Mouse (Mus musculus): Measurements from ENCODE around the gene Ak9.

Ak9 gene

GRCm38 (mm10) chr10:41303639-41304444 lies at the start of gene Ak9:
TSS of gene Ak9 (plus strand) at chr10:41303980.
- DNase-seq, result peak; percentile 96

- no peak for DNase-seq
Measured at GRCm38 (mm10) chr10:41260243-41261006, 43.4 kb upstream of the Ak9 start.

- DNase-seq, result no peak
Measured at GRCm38 (mm10) chr10:41261218-41261617, 42.6 kb upstream of the Ak9 start.

- no peak for DNase-seq
Measured at GRCm38 (mm10) chr10:41261889-41262288, 41.9 kb upstream of the Ak9 start.

GRCm38 (mm10) chr10:41271860-41272259 lies 31.9 kb upstream of the Ak9 start:
- peak; percentile 7 for DNase-seq

DNA sequence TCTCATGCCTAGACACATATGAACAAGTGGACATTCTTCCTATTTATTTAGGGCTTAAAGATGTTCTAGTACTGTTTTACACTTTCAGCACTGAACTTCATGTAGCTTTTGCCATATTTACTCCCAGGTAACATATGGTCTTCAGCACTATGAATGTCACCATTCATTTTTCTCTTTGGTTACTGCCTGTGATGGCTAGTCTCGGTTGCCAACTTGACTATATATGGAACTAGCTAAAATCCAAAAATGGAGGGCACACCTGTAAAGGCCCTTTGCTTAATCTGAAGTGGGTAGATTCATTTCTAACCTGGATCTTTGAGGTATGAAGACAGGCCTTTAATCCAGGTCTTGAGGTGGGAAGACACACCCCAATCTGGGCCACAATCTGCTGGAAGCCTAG lies 28.9 kb upstream of the Ak9 start:
- no peak for DNase-seq

- DNase-seq, result no peak
Measured at GRCm38 (mm10) chr10:41278808-41279207, 25.0 kb upstream of the Ak9 start.

- DNase-seq, result no peak
Measured at GRCm38 (mm10) chr10:41280177-41280576, 23.6 kb upstream of the Ak9 start.

DNA sequence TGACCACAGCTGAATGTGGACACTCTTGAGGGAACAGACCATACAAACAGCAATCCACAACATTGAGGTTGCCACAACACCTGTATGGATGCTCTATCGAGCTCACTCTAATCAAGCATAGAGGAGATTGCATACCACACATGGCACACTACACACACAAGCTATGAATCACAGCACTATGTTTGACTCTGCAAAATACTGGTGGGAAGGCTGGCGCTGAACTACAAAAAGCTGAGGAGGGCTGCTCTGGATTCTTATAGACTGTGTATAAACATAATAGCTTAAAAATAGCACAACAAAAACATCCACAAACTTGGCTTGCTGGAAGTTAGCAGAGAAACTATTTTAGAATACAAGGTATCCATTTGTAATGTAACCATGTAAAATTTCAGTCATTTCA lies 23.0 kb upstream of the Ak9 start:
- no peak for DNase-seq

- DNase-seq, result no peak
Measured at GRCm38 (mm10) chr10:41282086-41282485, 21.7 kb upstream of the Ak9 start.

DNA sequence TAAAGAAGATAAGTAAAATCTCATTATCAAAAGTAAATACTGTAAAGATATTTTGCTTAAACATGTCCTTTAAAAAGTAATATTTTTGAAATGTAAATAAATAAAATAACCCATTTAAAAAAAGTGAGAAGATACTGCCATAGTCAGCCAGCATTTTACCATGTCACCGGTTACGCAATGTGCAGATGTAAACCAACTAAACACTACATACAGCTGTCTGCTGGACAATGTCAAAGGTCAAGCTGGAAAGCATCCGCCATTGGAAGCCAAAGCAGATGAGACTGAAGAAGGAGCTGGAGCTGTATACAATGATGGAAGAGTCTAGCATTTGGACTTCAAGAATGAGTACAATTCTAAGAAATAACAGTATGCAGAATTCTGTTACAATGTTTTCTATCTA lies 16.2 kb upstream of the Ak9 start:
- DNase-seq, result no peak

DNA sequence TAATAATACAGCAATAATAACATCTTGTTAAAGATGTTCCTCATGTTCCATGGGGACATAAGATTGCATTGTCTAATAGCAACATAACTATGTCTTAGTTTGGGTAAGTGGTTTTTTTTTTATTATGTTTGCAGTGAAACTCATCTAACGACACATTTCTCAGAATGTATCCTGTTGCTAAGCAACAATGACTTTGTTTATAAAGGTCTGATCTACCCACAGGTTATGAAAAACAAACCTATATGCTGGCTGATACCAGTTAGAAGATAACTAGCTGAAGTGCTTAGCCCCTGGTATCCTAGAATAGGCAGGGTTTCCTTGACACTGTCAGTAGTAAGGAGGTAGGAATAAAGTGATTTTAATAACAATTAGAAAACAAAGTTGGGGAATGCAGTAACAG lies 15.7 kb upstream of the Ak9 start:
- no peak for DNase-seq

- peak; percentile 89 for DNase-seq
Measured at GRCm38 (mm10) chr10:41288771-41289415, 14.9 kb upstream of the Ak9 start.

DNA sequence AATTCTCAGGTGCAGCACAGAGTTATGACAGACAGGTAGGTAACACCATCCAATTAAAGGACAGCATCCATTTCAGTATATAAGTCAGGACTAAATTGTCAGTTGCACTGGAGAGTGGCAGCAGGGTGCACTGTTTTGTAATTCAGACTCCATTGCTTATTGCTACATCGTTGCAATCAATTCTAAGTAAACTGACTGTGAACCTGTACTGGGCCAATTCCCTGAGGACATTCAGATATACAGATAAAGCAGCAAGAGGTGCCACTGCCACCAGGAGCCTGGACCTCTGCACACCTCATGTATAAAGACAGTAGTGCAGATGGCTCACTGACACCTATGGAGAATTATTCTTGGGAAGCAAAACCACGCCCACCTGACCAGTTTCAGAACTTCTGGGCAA lies 12.8 kb upstream of the Ak9 start:
- DNase-seq, result no peak

DNA sequence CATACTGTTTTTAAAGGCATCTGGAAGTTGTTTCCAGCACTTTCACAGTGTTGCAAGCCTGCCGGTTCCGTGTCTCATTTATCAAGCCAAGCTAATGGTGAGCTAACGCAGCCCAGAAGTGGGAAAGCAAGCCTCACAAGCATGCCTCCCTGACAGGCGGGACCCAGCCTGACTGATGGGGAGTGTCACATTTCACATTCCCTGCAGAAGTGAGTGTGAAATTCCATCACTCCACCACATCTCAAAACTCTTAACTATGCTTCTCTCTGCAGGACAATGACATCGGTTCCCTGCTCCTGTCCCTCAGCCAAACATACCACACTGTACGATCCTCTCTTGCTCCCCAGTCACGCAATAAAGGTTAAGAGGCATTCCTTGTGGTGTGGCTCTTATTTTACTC lies 10.8 kb upstream of the Ak9 start:
- DNase-seq, result peak; percentile 38

GRCm38 (mm10) chr10:41294734-41295133 lies 9.0 kb upstream of the Ak9 start:
- DNase-seq, result no peak

GRCm38 (mm10) chr10:41295145-41295544 lies 8.6 kb upstream of the Ak9 start:
- peak; percentile 61 for DNase-seq

DNA sequence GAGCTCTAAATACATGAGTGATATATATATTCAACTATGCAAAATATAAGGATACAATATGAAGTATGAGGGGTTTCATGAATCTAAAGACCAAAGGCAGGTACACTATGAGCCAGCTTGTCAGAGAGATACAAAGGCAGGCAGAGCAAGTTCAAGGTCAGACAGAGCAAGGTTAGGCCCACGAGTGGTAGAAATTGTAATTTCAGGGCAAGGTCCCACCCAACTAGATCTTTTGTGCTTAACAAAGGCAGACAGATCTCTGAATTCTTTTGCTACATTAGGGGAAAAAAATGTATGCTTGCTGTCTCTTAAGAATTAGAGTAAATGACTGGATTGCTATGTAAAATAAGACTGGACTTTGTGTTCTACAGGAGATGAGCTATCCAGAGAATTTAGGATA lies 3.6 kb upstream of the Ak9 start:
- DNase-seq, result no peak

DNA sequence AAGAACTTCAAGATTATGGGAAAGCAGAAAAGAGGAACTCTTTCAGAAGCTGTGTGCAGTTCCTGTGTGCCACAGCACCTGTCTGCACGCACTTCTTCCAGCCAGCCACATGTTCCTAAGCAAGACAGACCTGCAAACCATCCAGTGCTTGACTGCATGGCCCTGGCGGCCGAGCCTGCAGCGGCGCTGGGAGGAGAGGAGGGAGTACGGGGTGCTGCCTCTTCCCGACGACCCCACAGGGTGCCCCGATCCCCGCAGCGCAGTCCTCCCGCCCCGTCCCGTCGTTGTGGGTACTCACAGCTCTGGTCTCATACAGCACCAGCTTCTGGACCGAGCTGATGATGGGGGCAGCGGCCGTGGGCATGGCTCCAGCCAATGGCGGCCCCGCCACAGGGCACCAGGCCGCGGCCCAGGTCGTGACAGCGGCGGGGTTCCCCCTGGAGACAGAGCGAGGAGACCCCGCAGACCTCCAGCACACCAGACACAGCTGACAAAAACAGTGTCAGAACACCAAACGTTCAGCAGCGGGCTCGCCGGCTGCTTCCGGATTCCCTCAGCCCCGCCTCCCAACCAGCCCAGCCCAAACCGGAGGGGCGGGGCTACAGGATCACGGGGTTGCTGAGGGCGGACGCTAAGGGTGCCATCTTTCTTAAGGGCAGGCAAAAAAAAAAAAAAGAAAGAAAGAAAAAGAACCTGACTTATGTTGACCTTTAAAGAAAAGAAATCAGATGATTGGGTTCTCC lies 920 bp upstream of the Ak9 start, which contains the start of gene Fig4:
Gene Fig4 (minus strand): TSS at position 572 of the 743 bp plus-strand sequence.
- peak; percentile 91 for DNase-seq

DNA sequence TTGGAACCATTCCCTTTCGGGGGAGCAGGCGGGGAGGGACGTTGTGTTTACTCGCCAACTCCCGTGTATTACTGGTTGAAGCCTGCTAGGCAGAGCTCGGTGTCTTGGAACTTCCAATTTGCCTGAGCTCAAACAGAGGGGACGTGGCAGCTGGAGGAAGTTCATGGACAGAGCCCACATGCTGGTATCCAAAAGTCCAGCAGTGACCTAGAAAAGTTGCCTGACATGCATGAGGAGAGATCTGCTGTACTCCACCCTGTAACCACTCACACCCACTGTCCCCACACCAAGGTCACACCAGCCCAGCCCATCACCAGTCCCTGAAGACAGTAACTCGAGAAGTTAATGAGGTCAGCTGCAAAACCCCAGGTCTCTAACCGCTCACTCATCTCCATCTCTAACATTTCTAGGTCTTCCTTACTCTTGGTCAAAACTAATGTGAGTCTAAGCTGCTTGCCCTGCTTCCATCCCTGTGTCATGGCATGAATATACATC lies 1.2 kb downstream of the Ak9 start:
- no peak for DNase-seq

DNA sequence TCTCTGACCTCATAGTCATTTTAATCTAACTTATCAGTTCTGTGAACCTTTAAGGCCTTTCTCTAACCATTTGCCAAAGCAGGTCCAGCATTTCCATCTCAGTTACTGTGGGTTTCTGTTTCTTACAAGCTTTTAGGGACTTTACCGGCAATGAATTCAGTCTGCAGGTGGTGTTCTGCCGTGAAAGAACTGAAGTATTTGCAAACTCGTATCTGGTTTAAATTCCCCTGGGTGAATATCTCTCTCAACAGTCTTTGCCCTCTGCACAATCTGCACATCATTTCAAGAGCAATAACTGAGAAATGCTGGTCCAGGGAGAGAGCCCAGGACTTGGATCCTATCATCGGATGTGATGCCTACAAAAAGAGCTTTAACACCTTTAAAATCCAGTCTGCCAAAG lies 4.4 kb downstream of the Ak9 start:
- DNase-seq, result no peak

- no peak for DNase-seq
Measured at GRCm38 (mm10) chr10:41315866-41316265, 12.1 kb downstream of the Ak9 start.

GRCm38 (mm10) chr10:41332533-41333043 lies 28.8 kb downstream of the Ak9 start:
- DNase-seq, result no peak
